Mouse (Mus musculus) heart, embryonic 16.5 days (tissue): ENCODE measurements around the gene Ypel3. TPM values are rescaled to one million over a fixed set of nuclear protein-coding genes. Genes with fewer than 3 reads are reported as not detected.
"Not testable (repeated sequence)": the region's sequence is repeated elsewhere in the genome, so short reads cannot be mapped to it uniquely, and the experiment has no call there.

Source experiments
- ATAC-seq: fragments of 200-750 bp; cut with Nextera tagmentation; replicated peaks from 2 replicates; pipeline ENCODE4 v1.8.0; 2017; ENCODE audit warnings: moderate number of reproducible peaks; ENCODE audit not compliant: insufficient read depth, low FRiP score; ENCODE audit errors: extremely low read depth
- H3K27ac ChIP-seq: fragments of 300-500 bp; sonication (generic); 2 replicates; pipeline ENCODE4 v1.5.1; 2014; ENCODE audit warnings: mild to moderate bottlenecking, low read length, control low read depth, moderate library complexity
- H3K27me3 ChIP-seq: fragments of 300-500 bp; sonication (generic); 2 replicates; pipeline ENCODE4 v1.6.1; 2014; ENCODE audit warnings: low read length, mixed read lengths; ENCODE audit not compliant: control insufficient read depth, insufficient read depth
- H3K36me3 ChIP-seq: fragments of 300-500 bp; sonication (generic); 2 replicates; pipeline ENCODE4 v1.6.1; 2014; ENCODE audit not compliant: control insufficient read depth, insufficient read depth
- H3K4me1 ChIP-seq: fragments of 300-500 bp; sonication (generic); 2 replicates; pipeline ENCODE4 v1.6.1; 2014; ENCODE audit warnings: low read length, mixed read lengths; ENCODE audit not compliant: control insufficient read depth, insufficient read depth
- H3K4me2 ChIP-seq: fragments of 300-500 bp; sonication (generic); 2 replicates; pipeline ENCODE4 v1.6.1; 2014; ENCODE audit warnings: low read depth, mild to moderate bottlenecking, control low read depth, low read length
- H3K4me3 ChIP-seq: fragments of 300-500 bp; sonication (generic); 2 replicates; pipeline ENCODE4 v1.5.1; 2014; ENCODE audit warnings: mild to moderate bottlenecking, control low read depth, low read length
- H3K9ac ChIP-seq: fragments of 300-500 bp; sonication (generic); 2 replicates; pipeline ENCODE4 v1.6.1; 2014; ENCODE audit warnings: low read length, control low read depth
- H3K9me3 ChIP-seq: fragments of 300-500 bp; sonication (generic); replicated peaks from 2 replicates; pipeline ENCODE4 v1.6.1; 2016; ENCODE audit warnings: low read length; ENCODE audit not compliant: control insufficient read depth
- WGBS: fragments of 180-500 bp; shearing (Covaris S2); extraction: QIAGEN DNeasy Blood & Tissue Kit; methylation state at CpG from one replicate; pipeline ENCODE4 v1.1.7; 2014; 5-methylcytosine and 5-hydroxymethylcytosine counted together
- polyA plus RNA-seq: library from polyadenylated mRNA; unstranded; fragments of >200 nt; fragmentation: Nextera tagmentation; extraction: Ambion mirVana; gene quantifications from 2 replicates; pipeline ENCODE4 v1.2.1, GENCODE M21; 2015

Ypel3 gene
- polyA plus RNA-seq, 1 experiment from 2014 or later, result 80.8 TPM

- 73% methylated on average over 10 of the region's 10 CpGs for WGBS
- no peak for ATAC-seq
- Histone ChIP-seq H3K27me3 (no peaks in the 10 kb centered on the region), H3K27ac (no peak overlapping the region), H3K4me1 (peaks cover 30% of the 10 kb centered on the region), H3K4me3 (no peak overlapping the region), H3K4me2 (no peak overlapping the region), H3K9me3 (no peaks in the 10 kb centered on the region), H3K36me3 (0 out of 2 replicates have a peak, but pooled peaks cover 4% of the 10 kb centered on the region), H3K9ac (no peak overlapping the region)
Measured at GRCm38 (mm10) chr7:126775185-126775977, 1.4 kb upstream of the Ypel3 start.

- Histone ChIP-seq H3K9me3 (no peaks in the 10 kb centered on the region), H3K27ac (no peak overlapping the region), H3K36me3 (0 out of 2 replicates have a peak, but pooled peaks cover 4% of the 10 kb centered on the region), H3K4me3 (no peak overlapping the region), H3K27me3 (no peaks in the 10 kb centered on the region), H3K4me1 (peaks cover 32% of the 10 kb centered on the region), H3K9ac (no peak overlapping the region), H3K4me2 (peak overlapping the region; percentile 96)
- no peak for ATAC-seq
- WGBS, result 58% methylated on average over 3 of the region's 3 CpGs
Measured at GRCm38 (mm10) chr7:126775978-126776234, 849 bp upstream of the Ypel3 start.

- Histone ChIP-seq H3K4me2 (peak overlapping the region; percentile 96), H3K27ac (peak overlapping the region; percentile 69; the same call in 1 of the 2 replicates), H3K9ac (peak overlapping the region; percentile 86), H3K27me3 (no peaks in the 10 kb centered on the region), H3K9me3 (no peaks in the 10 kb centered on the region), H3K36me3 (0 out of 2 replicates have a peak, but pooled peaks cover 4% of the 10 kb centered on the region), H3K4me3 (peak overlapping the region; percentile 68), H3K4me1 (peaks cover 37% of the 10 kb centered on the region)
- ATAC-seq, result no peak
- WGBS, result 55% methylated on average over 10 of the region's 10 CpGs
Measured at GRCm38 (mm10) chr7:126777476-126777875, 721 bp downstream of the Ypel3 start.

- peaks cover 37% of the 10 kb centered on the region for H3K4me1 ChIP-seq
- H3K27me3 ChIP-seq, result no peaks in the 10 kb centered on the region
- ATAC-seq, result no peak
- no peak overlapping the region for H3K4me3 ChIP-seq
- no peaks in the 10 kb centered on the region for H3K9me3 ChIP-seq
- peak overlapping the region; percentile 86 for H3K9ac ChIP-seq
- 0 out of 2 replicates have a peak, but pooled peaks cover 4% of the 10 kb centered on the region for H3K36me3 ChIP-seq
- 85% methylated on average over 3 of the region's 3 CpGs for WGBS
- H3K4me2 ChIP-seq, result peak overlapping the region; percentile 96; the same call in 1 of the 2 replicates
- H3K27ac ChIP-seq, result no peak overlapping the region
Measured at GRCm38 (mm10) chr7:126778147-126778546, 1.4 kb downstream of the Ypel3 start.

- not testable (repeated sequence) for H3K4me3 ChIP-seq, ATAC-seq, H3K27me3 ChIP-seq, H3K4me2 ChIP-seq, H3K9me3 ChIP-seq, H3K36me3 ChIP-seq, H3K27ac ChIP-seq, H3K9ac ChIP-seq
- peaks cover 37% of the 10 kb centered on the region for H3K4me1 ChIP-seq
- WGBS, result 85% methylated on average over 7 of the region's 7 CpGs
Measured at GRCm38 (mm10) chr7:126779101-126779500, 2.3 kb downstream of the Ypel3 start.

GRCm38 (mm10) chr7:126779983-126780970 is 3.5 kb downstream of the Ypel3 start:
- H3K9ac ChIP-seq, result peak overlapping the region; percentile 78
- ATAC-seq, result peak; percentile 64
- WGBS, result 1% methylated on average over 21 of the region's 21 CpGs
- peaks cover 37% of the 10 kb centered on the region for H3K4me1 ChIP-seq
- peak overlapping the region; percentile 56 for H3K4me3 ChIP-seq
- H3K9me3 ChIP-seq, result no peaks in the 10 kb centered on the region
- H3K4me2 ChIP-seq, result peak overlapping the region; percentile 98
- H3K36me3 ChIP-seq, result peaks cover 12% of the 10 kb centered on the region
- H3K27ac ChIP-seq, result peak overlapping the region; percentile 52
- no peaks in the 10 kb centered on the region for H3K27me3 ChIP-seq

GRCm38 (mm10) chr7:126780971-126781635 is 4.3 kb downstream of the Ypel3 start, which contains the start of gene Tbx6:
Gene Tbx6 (plus strand): TSS chr7:126781483.
- 10% methylated on average over 22 of the region's 22 CpGs for WGBS
- Histone ChIP-seq H3K36me3 (peaks cover 19% of the 10 kb centered on the region), H3K27ac (peak within 1 kb of the TSS; percentile 52), H3K9ac (peak within 1 kb of the TSS; percentile 78), H3K9me3 (no peaks in the 10 kb centered on the region), H3K4me2 (peak within 1 kb of the TSS; percentile 98), H3K4me1 (peaks cover 33% of the 10 kb centered on the region), H3K27me3 (no peaks in the 10 kb centered on the region), H3K4me3 (peak within 1 kb of the TSS; percentile 56)
- no peak for ATAC-seq

- H3K9ac ChIP-seq, result peak overlapping the region; percentile 26; the same call in 1 of the 2 replicates
- 43% methylated on average over 11 of the region's 11 CpGs for WGBS
- no peak overlapping the region for H3K4me3 ChIP-seq
Measured at GRCm38 (mm10) chr7:126781661-126782370, 5.1 kb downstream of the Ypel3 start.

More at GRCm38 (mm10) chr7:126781661-126782370, 5.1 kb downstream of the Ypel3 start:
- no peak for ATAC-seq
- Histone ChIP-seq H3K27ac (no peak overlapping the region), H3K9me3 (no peaks in the 10 kb centered on the region), H3K4me1 (peaks cover 29% of the 10 kb centered on the region), H3K4me2 (no peak overlapping the region), H3K27me3 (no peaks in the 10 kb centered on the region), H3K36me3 (peaks cover 25% of the 10 kb centered on the region)
